Mouse (Mus musculus): ENCODE data around the gene Etfa.
A peak's percentile ranks its signal among the peaks of the same experiment; 100 is the strongest.

The Etfa gene

DNA sequence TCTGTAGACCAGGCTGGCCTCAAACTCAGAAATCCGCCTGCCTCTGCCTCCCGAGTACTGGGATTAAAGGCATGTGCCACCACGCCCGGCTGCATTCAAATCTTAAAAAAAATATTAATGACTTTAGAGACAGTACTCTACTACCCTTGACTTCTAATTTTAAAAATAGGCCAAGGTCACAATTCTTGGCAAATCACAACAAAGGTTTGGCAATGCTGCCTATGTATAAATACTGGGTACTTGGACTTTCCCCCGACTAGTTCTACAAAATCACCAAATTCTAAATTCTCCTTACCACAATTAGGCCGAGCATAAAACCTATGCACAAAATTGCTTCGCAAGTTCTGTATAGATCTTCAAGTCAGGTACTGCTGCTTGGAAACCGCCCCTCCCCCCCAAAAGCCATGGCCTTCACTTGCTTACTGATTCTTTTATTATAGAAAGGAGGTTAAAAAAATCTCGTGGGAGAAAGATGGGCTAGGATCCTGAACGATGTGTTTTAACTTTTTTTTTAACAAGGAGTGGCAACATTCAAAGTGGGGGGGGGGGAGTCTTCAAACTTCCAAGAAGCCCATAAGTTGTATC, 1.3 kb downstream of the Etfa start:
- DNase-seq = no peak

DNA sequence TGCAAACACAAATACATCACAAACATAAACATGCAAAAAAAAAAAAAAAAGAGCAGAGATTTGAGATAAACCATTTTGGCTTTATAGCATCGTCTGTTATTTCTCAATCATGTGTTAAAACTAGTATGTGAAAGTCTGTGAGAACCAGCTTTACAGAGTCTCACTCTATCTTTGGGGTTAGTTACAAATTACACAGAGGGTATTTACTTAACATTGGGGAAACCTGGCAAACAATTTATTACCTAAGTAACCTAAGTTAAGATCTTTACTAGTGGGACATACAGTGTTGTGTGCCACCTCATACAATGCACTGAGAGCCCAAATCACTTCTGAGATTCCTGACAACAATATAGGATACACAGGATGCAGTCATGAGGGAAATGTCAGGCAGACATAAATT, 2.3 kb downstream of the Etfa start:
- no peak for DNase-seq

DNA sequence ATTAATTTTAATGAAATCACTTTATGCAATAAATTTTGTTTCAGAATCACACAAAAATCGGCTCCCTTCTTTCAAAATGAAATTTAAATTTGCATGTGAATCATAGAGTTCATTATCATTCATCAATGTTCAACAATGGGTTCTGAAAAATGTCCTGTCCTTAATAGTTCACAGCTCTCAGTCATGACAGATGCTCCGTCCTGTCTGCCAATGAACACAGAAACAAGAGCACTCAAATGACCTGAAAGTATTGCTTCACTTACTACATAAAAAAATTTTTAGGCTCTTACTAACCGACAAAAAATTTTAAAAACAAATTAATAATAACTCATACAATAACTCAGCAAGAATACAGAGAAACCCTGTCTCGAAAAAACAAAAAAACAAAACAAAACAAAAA, 3.3 kb downstream of the Etfa start:
- DNase-seq = no peak

DNA sequence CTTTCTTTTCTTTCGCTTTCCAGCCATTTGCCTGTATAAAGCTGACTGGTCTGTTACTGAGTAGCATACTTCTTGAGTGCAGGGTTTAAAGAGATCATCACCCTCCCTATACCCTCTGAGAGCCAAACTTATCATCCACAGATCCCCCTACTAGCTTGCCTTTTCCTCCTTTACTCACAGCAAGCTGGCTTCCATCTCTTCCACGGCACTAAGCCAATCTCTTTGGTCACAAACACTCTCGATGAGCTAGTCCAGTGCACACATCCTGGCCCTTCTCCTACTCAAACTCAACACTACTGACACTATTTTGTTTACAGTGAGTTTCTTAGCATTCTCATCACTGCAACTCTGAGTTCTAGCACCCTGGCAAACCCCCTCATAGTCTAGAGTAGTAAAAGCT, 4.1 kb downstream of the Etfa start:
- DNase-seq = no peak

DNA sequence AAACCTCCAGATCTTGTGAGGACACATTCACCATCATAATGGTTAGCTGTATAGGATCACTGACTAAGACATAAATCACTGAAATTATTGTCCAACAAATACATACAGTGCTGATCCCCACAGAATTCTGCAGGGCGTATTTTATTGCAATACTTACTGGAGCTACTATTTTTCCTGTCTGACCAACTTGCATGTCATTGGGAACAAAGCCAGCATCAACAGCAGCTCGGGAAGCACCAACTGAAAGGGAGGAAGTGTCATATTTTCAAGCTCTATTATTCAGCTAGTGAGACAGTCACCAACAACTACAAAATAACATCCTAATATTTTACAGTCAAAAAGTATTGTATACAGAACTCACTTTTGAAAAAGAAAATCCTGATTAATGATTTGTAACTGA, 29.9 kb downstream of the Etfa start:
- DNase-seq = no peak

DNA sequence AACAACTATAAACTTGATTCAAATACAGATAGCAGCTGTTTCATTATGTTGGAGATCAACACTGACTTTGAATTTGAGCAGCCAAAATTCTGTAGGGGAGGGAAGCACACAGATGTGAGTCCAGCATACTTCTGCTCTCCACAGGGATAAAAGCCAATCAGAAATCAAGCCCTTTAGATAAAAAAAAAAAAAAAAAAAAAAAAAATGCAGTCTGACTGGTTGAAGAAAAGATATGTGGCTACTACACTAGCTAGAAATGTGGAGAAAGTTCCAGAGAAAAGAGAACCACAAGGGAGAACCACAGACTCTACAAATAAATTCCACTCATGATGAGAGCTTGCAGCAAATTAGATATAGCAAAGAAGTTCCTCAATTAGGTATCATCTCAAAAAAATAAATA, 33.3 kb downstream of the Etfa start:
- no peak for DNase-seq

DNA sequence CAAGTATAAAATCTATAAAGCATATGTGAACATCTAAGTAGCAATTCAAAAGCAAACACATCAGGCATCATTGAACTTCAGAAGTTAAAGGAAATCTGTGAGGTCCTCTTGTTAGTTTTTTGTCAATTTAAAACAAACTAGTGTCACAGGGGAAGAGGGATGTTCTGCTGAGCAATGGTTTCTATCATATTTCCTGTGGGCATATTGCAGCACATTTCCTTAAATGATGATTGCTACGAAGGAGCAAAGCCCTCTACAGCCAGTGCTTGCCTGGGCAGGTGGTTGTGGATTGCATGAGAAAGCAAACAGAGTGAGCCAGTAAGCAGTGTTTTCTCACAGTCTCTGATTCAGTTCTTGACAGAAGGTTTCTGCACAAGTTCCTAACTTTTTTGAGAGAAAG, 36.0 kb downstream of the Etfa start:
- DNase-seq = no peak

DNA sequence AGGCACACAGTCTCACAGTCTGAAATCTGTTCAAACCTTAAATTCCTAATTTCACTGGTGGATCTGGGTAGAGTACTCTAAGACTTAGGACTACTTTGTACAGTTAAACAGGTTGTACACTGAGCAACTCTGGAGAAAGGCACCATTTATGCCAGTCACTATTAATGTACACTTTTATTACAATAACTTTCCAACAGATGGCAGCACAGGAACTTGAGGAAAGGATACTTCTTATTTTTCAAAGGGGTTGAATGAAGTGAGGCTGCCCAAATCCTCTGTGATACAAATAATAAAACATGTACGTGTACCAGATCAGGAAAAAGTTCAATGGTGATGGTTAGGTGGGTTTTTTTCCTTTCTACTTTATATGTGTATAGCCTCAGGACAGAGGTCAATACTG, 43.6 kb downstream of the Etfa start:
- no peak for DNase-seq

DNA sequence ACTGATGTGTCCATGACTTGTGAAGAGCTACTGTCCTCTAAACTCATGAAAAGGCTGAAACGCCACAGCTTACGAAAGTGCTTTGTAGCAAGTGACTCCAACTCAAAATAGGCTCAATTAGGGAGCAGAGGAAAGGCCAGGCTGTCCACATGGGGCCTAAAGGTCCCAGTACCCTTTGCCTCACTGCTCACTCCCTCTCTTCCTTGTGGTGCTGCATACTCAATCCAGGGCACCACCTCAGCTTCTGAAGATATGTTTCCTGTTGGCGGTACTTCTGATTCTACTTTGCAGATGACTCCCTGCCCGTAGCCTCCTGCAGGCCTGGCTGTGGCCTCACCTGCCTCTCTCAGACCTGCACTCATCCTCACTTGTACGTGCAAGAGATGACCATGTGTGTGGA, 58.7 kb downstream of the Etfa start:
- no peak for DNase-seq

DNA sequence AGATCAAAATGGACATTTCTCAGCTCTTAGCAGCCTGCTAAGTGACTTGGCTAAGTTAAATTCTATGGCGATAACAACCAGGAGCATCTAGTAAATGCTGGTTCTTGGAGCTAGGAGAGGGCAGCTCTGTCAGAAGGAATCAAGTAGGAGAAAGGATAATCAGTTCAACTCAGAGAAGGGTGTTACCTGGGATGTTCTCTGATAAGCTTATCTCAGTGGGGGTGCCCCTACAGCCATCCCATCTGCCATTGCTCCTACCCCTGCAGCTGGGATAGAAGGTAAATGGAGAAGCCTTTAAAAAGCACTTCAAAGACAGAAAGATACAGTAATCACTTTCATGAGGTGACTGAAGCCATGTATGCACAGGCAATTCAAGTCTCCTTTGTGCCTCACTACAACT, 59.1 kb downstream of the Etfa start:
- no peak for DNase-seq

DNA sequence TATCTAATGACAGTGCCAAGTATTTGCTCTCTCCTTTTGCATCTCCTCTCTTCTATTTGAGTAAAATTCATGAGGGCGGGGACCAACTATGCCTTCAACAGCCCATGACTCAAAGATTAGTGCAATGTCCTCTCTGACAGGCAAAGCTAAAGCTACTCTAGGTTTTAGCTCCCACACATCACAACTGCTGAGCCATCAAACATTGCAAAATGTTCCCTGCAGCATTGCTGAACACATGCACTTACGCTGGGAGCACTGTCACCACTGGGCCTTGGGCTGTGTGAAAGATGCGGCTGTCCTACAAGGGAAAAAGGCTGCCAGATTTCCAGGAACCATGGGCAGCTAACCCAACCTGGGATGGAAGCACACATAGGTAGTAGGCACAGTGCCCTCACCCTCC, 60.6 kb downstream of the Etfa start:
- no peak for DNase-seq

DNA sequence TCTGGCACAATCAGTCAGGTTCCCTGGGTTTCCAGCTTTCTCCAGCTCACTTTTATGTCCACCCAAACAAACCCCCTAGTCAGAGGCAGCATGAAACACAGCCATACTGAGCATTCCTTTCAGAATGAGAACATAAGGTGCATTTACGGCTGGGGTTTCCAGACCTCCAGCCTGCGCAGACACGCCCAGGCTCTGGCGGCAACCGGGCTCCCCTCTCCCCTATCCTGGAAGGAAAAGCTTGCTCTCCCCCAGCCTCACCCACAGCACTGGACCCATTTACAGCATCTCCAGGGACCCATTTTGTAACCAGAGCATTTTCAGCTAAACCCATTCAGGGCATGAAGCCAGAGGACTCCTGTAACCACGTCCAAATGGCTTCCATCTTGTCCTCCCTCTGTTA, 62.0 kb downstream of the Etfa start:
- no peak for DNase-seq

DNA sequence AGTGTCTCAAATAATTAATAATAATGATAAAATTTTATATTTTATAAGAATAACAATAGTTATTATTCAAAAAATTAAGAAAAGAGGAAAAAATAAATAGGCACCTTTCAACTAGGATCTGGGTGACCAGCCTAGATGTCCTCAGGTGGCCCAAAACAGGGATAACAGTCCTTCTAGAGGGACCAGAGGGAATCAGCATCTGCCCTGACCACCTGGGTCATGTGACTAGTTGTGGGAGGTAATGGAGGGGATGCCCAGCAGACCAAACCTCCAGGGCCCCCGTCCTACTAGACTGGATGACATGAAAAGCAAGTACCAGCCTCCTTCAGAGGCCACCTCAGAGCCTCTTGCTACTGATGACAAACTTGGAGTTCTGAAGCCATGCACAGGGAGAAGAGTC, 62.9 kb downstream of the Etfa start:
- no peak for DNase-seq

DNA sequence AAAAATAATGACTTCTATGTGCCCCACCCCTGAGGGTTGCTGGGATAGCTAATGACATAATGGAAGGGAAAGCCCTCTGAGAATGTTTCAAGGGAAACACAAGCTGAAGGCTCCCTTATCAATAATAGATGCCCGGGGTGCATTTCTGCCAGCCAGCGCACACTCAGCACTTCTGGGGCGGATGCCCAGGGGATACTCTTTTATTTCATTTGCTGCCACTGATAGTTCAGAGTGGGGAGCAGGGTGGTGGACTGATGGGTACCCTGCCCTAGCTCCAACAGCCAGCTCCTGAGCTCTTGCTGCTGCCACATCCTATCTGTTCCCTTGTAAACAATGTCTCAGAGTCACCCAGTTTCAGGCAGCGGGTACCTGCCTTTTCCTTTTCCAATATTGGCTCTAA, 64.5 kb downstream of the Etfa start:
- no peak for DNase-seq

DNA sequence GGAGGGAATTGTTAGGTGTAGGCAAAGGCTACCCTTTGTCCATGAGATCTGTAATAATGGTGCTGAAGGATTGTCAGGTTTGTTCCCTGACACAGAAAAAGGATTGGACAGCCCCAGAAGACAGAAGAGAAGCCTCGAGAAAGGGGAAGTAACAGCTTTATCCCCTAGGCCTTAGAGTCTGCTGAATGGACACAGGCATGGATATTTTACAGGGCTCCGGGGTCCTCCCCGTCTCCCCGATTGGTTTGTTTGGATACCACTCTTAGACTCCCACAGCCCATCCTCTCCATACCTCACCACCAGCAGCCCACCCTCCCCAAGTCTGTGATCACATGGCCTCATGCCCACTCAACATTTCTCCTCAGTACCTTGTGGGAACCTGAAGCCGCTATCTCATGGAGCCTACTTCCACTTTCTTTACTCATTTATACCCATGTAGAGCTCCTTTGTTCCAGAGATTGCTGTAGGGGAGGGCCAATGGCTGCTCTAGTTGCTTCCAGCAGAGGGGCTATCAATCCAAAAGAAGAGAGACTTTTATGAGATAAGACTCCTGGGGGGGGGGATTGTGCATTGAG, 72.8 kb downstream of the Etfa start:
- no peak for DNase-seq

DNA sequence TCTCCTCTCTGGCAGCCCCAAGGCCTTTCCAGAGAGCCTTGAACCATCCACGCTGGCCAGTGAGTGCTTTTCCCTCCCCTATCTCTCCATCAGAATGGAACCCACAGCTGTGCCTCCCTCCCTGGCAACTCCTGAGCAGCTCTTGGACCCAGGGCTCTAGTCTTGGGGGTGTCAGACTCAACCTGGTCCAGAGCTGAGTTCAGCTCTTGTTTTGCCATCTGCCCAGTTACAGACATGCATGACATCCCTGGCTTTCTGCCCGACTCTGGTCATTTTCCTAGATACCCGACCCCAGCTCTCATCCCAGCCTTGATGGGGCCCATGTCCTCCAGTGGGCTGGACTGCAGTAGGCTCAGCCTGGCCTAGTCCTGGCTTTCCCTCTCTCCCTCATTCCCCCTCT, 73.6 kb downstream of the Etfa start:
- DNase-seq = no peak

DNA sequence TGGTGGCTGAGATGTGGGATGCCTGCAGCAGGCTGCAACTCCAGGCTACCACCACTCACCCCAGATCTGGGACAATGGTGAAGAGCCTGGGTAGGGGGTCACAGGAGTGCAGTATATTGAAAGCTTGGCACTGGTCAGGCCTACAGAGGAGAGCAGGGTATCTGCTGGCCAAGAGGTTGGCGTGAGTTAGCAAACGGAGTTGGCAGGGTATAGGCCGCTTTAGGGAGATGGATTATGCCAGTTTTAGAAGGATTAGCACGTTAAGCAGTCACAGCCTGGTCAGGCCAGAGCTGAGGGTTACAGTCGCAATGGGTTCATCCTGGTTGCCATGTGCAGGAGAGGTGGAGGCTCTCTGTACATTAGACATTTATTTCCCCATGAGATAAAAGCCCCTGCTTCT, 78.2 kb downstream of the Etfa start:
- no peak for DNase-seq

DNA sequence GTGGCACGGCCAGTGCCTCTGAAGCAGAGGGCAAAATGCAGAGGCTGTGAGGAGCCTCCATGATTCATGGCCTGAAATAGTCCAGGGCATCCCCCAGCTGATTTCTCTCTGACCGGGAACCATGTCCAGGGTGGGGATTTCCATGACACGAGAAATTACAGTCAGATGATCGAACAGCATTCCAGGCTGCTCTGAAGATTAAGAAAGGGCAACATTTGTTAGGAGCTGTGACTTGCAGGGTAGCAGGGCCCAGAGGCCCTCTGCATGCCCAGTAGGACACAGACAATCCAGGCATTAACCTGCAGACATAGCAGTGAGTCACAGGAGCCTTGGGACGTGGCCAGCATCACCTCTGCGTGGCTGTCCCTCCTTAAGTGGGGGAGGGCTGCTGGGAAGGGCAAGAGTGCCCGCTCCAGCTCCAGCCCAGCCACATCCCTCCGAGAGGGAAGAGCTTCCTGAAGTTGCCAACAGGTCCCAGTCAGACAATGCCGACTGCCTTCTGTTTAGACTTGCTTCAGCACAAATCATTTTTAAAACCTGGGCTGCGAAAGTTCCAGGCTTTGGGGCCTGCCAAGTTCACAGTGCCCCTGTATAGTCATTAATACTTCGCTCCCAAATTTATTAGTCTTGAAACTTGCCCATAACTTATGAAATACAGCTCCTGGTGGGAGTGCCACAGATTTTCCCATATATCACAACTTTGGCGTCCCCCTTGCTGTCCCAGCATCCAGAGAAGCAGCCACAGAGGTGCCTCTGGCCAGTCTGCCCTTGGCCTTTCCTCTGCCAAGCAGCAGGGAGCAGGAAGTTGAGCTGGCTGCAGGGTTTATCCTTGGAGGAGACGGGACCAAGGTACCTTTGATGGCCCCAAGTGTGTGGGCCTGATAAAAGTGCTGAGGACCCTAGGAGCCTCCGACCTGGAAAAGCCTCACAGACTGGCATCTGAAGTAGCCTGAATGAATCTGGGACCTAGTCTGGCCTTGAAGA, 79.4 kb downstream of the Etfa start:
- no peak for DNase-seq

DNA sequence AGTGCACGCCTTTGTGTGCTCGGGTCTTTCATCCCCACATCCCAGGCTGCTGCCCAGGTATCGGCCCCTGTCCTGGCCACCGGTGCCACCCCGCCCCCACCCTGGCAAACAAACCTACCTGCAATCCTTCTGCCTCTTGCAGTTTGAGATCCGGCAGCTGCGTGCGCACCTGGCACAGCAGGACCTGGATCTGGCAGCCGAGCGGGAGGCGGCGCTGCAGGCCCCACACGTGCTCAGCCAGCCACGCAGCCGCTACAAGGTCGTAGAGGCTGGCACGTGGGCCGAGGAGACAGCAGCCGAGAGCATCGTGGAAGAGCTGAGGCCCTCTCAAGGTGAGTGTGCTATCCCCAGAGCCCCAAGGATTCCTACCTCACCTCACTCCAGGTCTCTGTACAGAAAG, 81.9 kb downstream of the Etfa start:
- DNase-seq = no peak

DNA sequence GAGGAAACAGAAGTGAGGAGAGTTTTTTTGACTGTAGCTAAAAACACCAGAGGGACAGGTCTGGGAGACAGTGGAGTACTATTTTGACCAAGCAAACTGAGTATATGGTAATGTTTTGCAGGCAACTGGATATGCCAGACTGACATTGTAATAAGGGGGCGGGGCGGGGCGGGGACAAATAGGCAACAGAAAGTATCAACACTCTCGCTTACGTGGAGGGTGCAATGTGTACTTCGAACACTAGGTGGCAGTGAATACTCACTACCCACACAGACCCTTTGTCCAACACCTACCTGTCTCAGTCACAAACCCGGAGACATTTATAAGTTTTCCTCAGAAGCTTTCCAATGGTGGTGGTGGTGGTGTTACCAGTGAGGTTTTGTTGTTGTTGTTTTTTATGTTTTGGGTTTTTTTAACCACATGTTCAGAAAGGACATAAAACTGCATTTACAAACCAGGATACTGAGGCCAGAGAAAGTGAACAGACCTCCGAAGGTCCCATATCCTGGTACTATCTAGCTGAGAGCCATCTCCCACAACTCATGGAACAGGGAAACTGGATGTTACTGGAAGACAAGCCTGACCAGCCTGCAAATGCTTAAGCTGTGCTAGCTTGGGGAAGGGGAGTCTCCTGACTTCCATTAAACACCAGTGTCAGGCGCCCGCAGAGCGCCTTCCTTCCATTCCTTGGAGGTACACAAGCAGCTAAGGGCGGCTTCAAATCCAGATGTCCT, 82.6 kb downstream of the Etfa start:
- peak; percentile 45 to 52 for DNase-seq

DNA sequence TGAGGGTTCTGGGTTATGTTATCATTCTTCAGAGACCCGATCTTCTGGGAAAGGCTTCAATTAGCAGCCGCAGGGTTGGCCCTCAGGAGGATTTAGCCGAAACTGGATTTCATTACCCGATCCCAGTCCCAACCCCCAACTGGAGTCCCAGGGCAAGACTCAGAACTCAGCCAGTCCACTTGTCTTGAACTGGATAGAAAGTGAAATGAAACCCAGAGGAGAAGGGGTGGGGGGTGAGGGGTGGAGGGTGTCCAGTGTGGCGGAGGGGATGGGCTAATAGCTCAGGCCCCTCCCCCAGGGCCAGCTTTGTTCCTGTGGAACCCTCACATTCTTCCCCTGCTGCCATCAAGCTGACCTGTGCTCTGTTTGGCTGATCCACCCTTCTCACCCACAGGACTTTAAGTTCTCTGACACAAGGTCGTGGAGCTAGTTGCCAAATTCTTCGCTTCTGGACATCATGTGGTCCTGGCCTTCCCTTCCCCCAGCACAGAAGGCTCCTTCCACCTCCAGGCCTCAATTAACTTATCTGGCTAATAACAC, 86.7 kb downstream of the Etfa start:
- no peak for DNase-seq

DNA sequence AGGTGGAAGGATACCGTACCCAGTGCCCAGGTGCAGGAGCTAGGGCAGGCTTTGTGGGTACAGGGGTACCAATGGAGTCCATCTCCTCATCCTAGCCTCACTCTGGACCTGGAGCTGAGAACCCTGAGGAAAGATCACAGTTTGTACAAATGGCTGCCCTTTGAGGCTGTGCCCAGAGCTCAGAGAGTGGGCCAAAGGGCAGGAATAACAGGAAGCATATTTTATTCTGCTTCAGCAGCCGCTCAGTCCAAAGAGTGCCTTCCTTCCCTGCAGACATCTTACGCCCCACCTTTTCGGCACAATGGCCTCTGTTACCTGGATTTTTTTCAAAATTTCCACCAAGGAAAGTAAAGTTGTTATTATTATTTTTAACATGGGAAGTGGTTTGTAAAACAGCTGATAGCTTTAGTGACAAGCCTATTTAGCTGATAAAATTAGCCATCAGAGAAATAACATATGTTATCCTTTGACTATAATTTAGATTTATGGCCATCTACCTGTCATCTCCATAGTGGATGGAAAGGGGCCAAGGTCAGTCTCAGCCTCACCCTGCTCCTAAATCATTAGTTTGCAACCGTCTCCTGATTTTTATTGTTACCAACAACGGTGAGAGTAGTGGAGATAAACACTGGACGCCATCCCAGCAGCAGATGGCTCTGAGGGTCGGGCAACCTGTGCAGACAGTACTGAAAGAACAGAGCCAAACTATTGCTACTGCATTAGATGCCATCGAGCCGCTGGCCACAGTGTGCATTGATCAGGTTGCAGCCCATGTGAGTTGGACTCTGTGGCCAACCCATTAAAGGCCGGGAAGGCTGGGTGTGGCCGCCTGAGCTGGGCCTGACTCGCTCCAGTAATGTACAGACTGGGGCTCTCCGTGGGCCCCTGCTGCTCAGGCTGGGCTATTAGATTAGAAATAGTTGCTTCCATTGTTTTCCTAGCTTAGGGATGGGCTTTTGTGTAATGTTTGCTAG, 88.3 kb downstream of the Etfa start:
- DNase-seq = no peak
